Mouse (Mus musculus) gastrocnemius, postnatal 36 days (tissue): ENCODE results near the gene Tmie. TPM values are rescaled to one million over a fixed set of nuclear protein-coding genes. Genes with fewer than 3 reads are reported as not detected.
A peak's percentile ranks its signal among the peaks of the same experiment; 100 is the strongest.

Source experiments
- DNase-seq, 2 experiments: peaks; one replicate each; pipeline ENCODE4 v3.0.0; 2022
- intact Hi-C: fragments of 180-260 bp; cut with DNase I; formaldehyde crosslinking; loops from one replicate; pipeline ENCODE4 v1.15.1; 2025
- long read RNA-seq, 2 experiments: library from polyadenylated mRNA; stranded (forward); transcript quantifications; one replicate each; pipeline ENCODE4 v2.0.0; 2021
- total RNA-seq, 2 experiments: library from RNA; stranded (reverse); gene quantifications; 2 replicates each; pipeline ENCODE4 v1.2.3; 2021

Gene Tmie
- total RNA-seq, result under 1 TPM; 0.37 to 0.41 TPM
- long read RNA-seq, experiment 1, partial matches to known transcripts, result 0 of 1 reads
- long read RNA-seq, experiment 1, other reads (novel, unspliced or antisense), result 1 of 1 reads
- long read RNA-seq, experiment 2, result 0 reads

- intact Hi-C loops, result no loop called here
- peak; percentile 60 to 63 for DNase-seq
Observed at GRCm38 (mm10) chr9:110879998-110880561, at the start of gene Tmie. TSS of gene Tmie (minus strand) at chr9:110880113.

- intact Hi-C loops, result loop anchor here (1.0 to 5.0 kb wide), 3 partner anchors 32 to 150 kb away; no protein-coding TSS in a partner anchor
- DNase-seq, result peak; percentile 56 to 74
Observed at GRCm38 (mm10) chr9:110922759-110923158, 42.8 kb upstream of the Tmie start.

- intact Hi-C loops, result loop anchor here (5.0 kb wide), 2 partner anchors 76 to 151 kb away; no protein-coding TSS in a partner anchor
Observed at GRCm38 (mm10) chr9:110920665-110921419, 40.9 kb upstream of the Tmie start.

GRCm38 (mm10) chr9:110916786-110917185, 36.9 kb upstream of the Tmie start, which contains the start of gene Fam240a:
TSS of gene Fam240a (minus strand) at chr9:110916861.
- intact Hi-C loops, result no loop called here
- DNase-seq, result no peak

More at GRCm38 (mm10) chr9:110920665-110921419, 40.9 kb upstream of the Tmie start:
- DNase-seq, result no peak

GRCm38 (mm10) chr9:110915466-110915865, 35.6 kb upstream of the Tmie start:
- no peak for DNase-seq
- intact Hi-C loops, result no loop called here

- intact Hi-C loops, result no loop called here
- no peak for DNase-seq
Observed at GRCm38 (mm10) chr9:110914631-110915236, 34.8 kb upstream of the Tmie start.

GRCm38 (mm10) chr9:110909371-110909967, 29.6 kb upstream of the Tmie start:
- intact Hi-C loops, result no loop called here
- no peak for DNase-seq

- intact Hi-C loops, result no loop called here
Observed at GRCm38 (mm10) chr9:110908631-110909016, 28.7 kb upstream of the Tmie start.

GRCm38 (mm10) chr9:110907838-110908630, 28.1 kb upstream of the Tmie start:
- intact Hi-C loops, result no loop called here
- no peak for DNase-seq

More at GRCm38 (mm10) chr9:110908631-110909016, 28.7 kb upstream of the Tmie start:
- no peak for DNase-seq

- no peak for DNase-seq
- intact Hi-C loops, result no loop called here
Observed at GRCm38 (mm10) chr9:110907201-110907837, 27.4 kb upstream of the Tmie start.

- DNase-seq, result no peak
Observed at GRCm38 (mm10) chr9:110902271-110902670, 22.4 kb upstream of the Tmie start.

GRCm38 (mm10) chr9:110901204-110901603, 21.3 kb upstream of the Tmie start:
- intact Hi-C loops, result no loop called here
- DNase-seq, result no peak

More at GRCm38 (mm10) chr9:110902271-110902670, 22.4 kb upstream of the Tmie start:
- intact Hi-C loops, result no loop called here

GRCm38 (mm10) chr9:110899451-110900008, 19.6 kb upstream of the Tmie start:
- intact Hi-C loops, result no loop called here
- DNase-seq, result no peak

- no peak for DNase-seq
- intact Hi-C loops, result no loop called here
Observed at GRCm38 (mm10) chr9:110896595-110896994, 16.7 kb upstream of the Tmie start.

- DNase-seq, result no peak
- intact Hi-C loops, result no loop called here
Observed at GRCm38 (mm10) chr9:110895994-110896393, 16.1 kb upstream of the Tmie start.

GRCm38 (mm10) chr9:110895507-110895906, 15.6 kb upstream of the Tmie start:
- DNase-seq, result no peak

GRCm38 (mm10) chr9:110893429-110893828, 13.5 kb upstream of the Tmie start:
- intact Hi-C loops, result no loop called here
- DNase-seq, result no peak

More at GRCm38 (mm10) chr9:110895507-110895906, 15.6 kb upstream of the Tmie start:
- intact Hi-C loops, result no loop called here

GRCm38 (mm10) chr9:110892552-110892951, 12.6 kb upstream of the Tmie start:
- intact Hi-C loops, result no loop called here
- DNase-seq, result no peak
